Mouse (Mus musculus) CH12.LX (cell line): ENCODE results near the gene Olfr804. TPM values are rescaled to one million over a fixed set of nuclear protein-coding genes. Genes with fewer than 3 reads are reported as not detected.

Experiments
- DNase-seq: peaks from one replicate; pipeline ENCODE4 v3.0.0-alpha.2; 2013; ENCODE audit errors: extremely low read depth
- H3K27ac ChIP-seq: 2 replicates; pipeline ENCODE4 v1.5.1; 2012; ENCODE audit warnings: low read depth, mild to moderate bottlenecking, control low read depth, moderate library complexity; ENCODE audit not compliant: insufficient read depth
- H3K27me3 ChIP-seq: replicated peaks from 2 replicates; pipeline ENCODE3; 2012; ENCODE audit warnings: inconsistent platforms
- H3K36me3 ChIP-seq, 2 experiments: replicated peaks in 1 of 2; 2 replicates each; pipeline versions ENCODE3 to v1.6.1; 2012; ENCODE audit warnings: inconsistent platforms in 1 of 2, low read length in 1 of 2, mild to moderate bottlenecking in 1 of 2, mixed read lengths in 1 of 2, moderate library complexity in 1 of 2; ENCODE audit not compliant: control insufficient read depth in 1 of 2, insufficient read depth in 1 of 2
- H3K4me1 ChIP-seq, 2 experiments: 2 replicates each; pipeline ENCODE4 v1.6.1; 2012; ENCODE audit warnings: inconsistent platforms in 1 of 2, moderate library complexity in 1 of 2; ENCODE audit not compliant: insufficient read depth in 2 of 2, control insufficient read depth in 1 of 2
- H3K4me2 ChIP-seq: 2 replicates; pipeline ENCODE4 v1.6.1; 2012; ENCODE audit warnings: low read depth, mild to moderate bottlenecking, control low read depth; ENCODE audit not compliant: poor library complexity, insufficient read depth, severe bottlenecking
- H3K4me3 ChIP-seq, 3 experiments: fragments of 150-350 bp in 1 of 3; sonication (generic) in 1 of 3; replicated peaks in 1 of 3; 2 replicates each; pipeline versions ENCODE3 to v1.5.1; 2011 to 2012; ENCODE audit warnings: low read depth in 2 of 3, low read length in 2 of 3, mild to moderate bottlenecking in 2 of 3, moderate library complexity in 2 of 3, control low read depth in 1 of 3, improper control_type of control experiment in 1 of 3, inconsistent platforms in 1 of 3, mixed read lengths in 1 of 3; ENCODE audit not compliant: poor library complexity in 1 of 3
- H3K79me2 ChIP-seq: replicated peaks from 2 replicates; pipeline ENCODE4 v1.6.1; 2012; ENCODE audit warnings: mild to moderate bottlenecking, moderate library complexity; ENCODE audit not compliant: control insufficient read depth, poor library complexity, insufficient read depth, severe bottlenecking; ENCODE audit errors: extremely low read depth
- H3K9ac ChIP-seq: 2 replicates; pipeline ENCODE4 v1.6.1; 2012; ENCODE audit warnings: low read depth, mild to moderate bottlenecking, control low read depth, moderate library complexity; ENCODE audit not compliant: insufficient read depth
- H3K9me3 ChIP-seq: replicated peaks from 2 replicates; pipeline ENCODE3; 2012; ENCODE audit warnings: low read length, inconsistent platforms, mixed read lengths
- BHLHE40 ChIP-seq: IDR thresholded peaks from 2 replicates; pipeline ENCODE4 v1.6.1; 2011; ENCODE audit warnings: mild to moderate bottlenecking, low read depth, low read length, improper control_type of control experiment
- CHD1 ChIP-seq: IDR thresholded peaks from 2 replicates; pipeline ENCODE4 v1.6.1; 2012; ENCODE audit warnings: low read depth, low read length, improper control_type of control experiment, inconsistent platforms
- CHD2 ChIP-seq: IDR thresholded peaks from 2 replicates; pipeline ENCODE4 v1.6.1; 2011; ENCODE audit warnings: low read length, improper control_type of control experiment
- CTCF ChIP-seq, 2 experiments: IDR thresholded peaks in 1 of 2; conservative IDR thresholded peaks in 1 of 2; 2 replicates each; pipeline ENCODE4 v1.5.1; 2011 to 2012; ENCODE audit warnings: low read depth in 2 of 2, low read length in 2 of 2, improper control_type of control experiment in 1 of 2, inconsistent platforms in 1 of 2, mild to moderate bottlenecking in 1 of 2, moderate library complexity in 1 of 2
- ELF1 ChIP-seq: IDR thresholded peaks from 2 replicates; pipeline ENCODE4 v1.6.1; 2014; ENCODE audit warnings: low read depth, mild to moderate bottlenecking, inconsistent platforms, low read length, improper control_type of control experiment
- EP300 ChIP-seq: IDR thresholded peaks from 2 replicates; pipeline ENCODE4 v1.6.1; 2011; ENCODE audit warnings: low read length, improper control_type of control experiment
- ETS1 ChIP-seq: conservative IDR thresholded peaks from 2 replicates; pipeline ENCODE4 v1.6.1; 2012; ENCODE audit warnings: low read depth, mild to moderate bottlenecking, inconsistent platforms, low read length, improper control_type of control experiment, moderate library complexity
- GABPA ChIP-seq: IDR thresholded peaks from 2 replicates; pipeline ENCODE4 v1.6.1; 2012; ENCODE audit warnings: low read depth, low read length, improper control_type of control experiment, inconsistent platforms; ENCODE audit not compliant: insufficient replicate concordance
- IRF4 ChIP-seq: IDR thresholded peaks from 2 replicates; pipeline ENCODE4 v1.6.1; 2014; ENCODE audit warnings: low read depth, mild to moderate bottlenecking, inconsistent platforms, low read length, improper control_type of control experiment
- JUND ChIP-seq: conservative IDR thresholded peaks from 2 replicates; pipeline ENCODE4 v1.6.1; 2011; ENCODE audit warnings: low read depth, low read length, improper control_type of control experiment
- MAFK ChIP-seq: IDR thresholded peaks from 2 replicates; pipeline ENCODE4 v1.6.1; 2011; ENCODE audit warnings: low read length, improper control_type of control experiment; ENCODE audit not compliant: insufficient replicate concordance
- MXI1 ChIP-seq: IDR thresholded peaks from 2 replicates; pipeline ENCODE4 v1.6.1; 2011; ENCODE audit warnings: mild to moderate bottlenecking, low read depth, low read length, improper control_type of control experiment
- MYC ChIP-seq: IDR thresholded peaks from 2 replicates; pipeline ENCODE4 v1.6.1; 2011; ENCODE audit warnings: low read depth, mild to moderate bottlenecking, improper control_type of control experiment, low read length
- NRF1 ChIP-seq: IDR thresholded peaks from 2 replicates; pipeline ENCODE4 v1.6.1; 2014; ENCODE audit warnings: low read depth, mild to moderate bottlenecking, inconsistent platforms, low read length, improper control_type of control experiment, moderate library complexity
- POLR2A ChIP-seq: IDR thresholded peaks from 2 replicates; pipeline ENCODE4 v1.6.1; 2011; ENCODE audit warnings: low read depth, mild to moderate bottlenecking, improper control_type of control experiment, low read length
- POLR2AphosphoS2 ChIP-seq: IDR thresholded peaks from 2 replicates; pipeline ENCODE4 v1.6.1; 2011; ENCODE audit warnings: low read depth, low read length, improper control_type of control experiment
- RCOR1 ChIP-seq: conservative IDR thresholded peaks from 2 replicates; pipeline ENCODE4 v1.6.1; 2012; ENCODE audit warnings: low read depth, mild to moderate bottlenecking, inconsistent platforms, low read length, improper control_type of control experiment
- SIN3A ChIP-seq: IDR thresholded peaks from 2 replicates; pipeline ENCODE4 v1.6.1; 2012; ENCODE audit warnings: low read length, improper control_type of control experiment, inconsistent platforms
- SMC3 ChIP-seq: IDR thresholded peaks from 2 replicates; pipeline ENCODE4 v1.6.1; 2011; ENCODE audit warnings: low read depth, low read length, improper control_type of control experiment
- TCF12 ChIP-seq: IDR thresholded peaks from 2 replicates; pipeline ENCODE4 v1.6.1; 2014; ENCODE audit warnings: low read depth, mild to moderate bottlenecking, inconsistent platforms, low read length, improper control_type of control experiment
- USF1 ChIP-seq: IDR thresholded peaks from 2 replicates; pipeline ENCODE4 v1.6.1; 2014; ENCODE audit warnings: low read depth, mild to moderate bottlenecking, inconsistent platforms, low read length, improper control_type of control experiment
- USF2 ChIP-seq: conservative IDR thresholded peaks from 2 replicates; pipeline ENCODE4 v1.6.1; 2011; ENCODE audit warnings: low read depth, low read length, improper control_type of control experiment
- ZKSCAN1 ChIP-seq: IDR thresholded peaks from 2 replicates; pipeline ENCODE4 v1.6.1; 2012; ENCODE audit warnings: low read depth, inconsistent platforms, low read length, improper control_type of control experiment, borderline replicate concordance
- ZMIZ1 ChIP-seq: IDR thresholded peaks from 2 replicates; pipeline ENCODE4 v1.6.1; 2012; ENCODE audit warnings: low read depth, mild to moderate bottlenecking, inconsistent platforms, low read length, improper control_type of control experiment
- ZNF384 ChIP-seq: IDR thresholded peaks from 2 replicates; pipeline ENCODE4 v1.6.1; 2012; ENCODE audit warnings: low read depth, low read length, improper control_type of control experiment, inconsistent platforms
- dilution Hi-C: fragments of 300-500 bp; cut with MboI; formaldehyde crosslinking; loops from 2 replicates; pipeline ENCODE4 v1.14.3; 2020; ENCODE audit warnings: low sequenced_read_pairs; ENCODE audit not compliant: extremely low pct_unique_long_range_greater_than_20kb, extremely low pct_ligation_motif_present
- in situ Hi-C: fragments of 300-500 bp; cut with MboI; formaldehyde crosslinking; loops from 3 replicates; pipeline ENCODE4 v1.14.3; 2019; ENCODE audit warnings: low sequenced_read_pairs, low pct_ligation_motif_present, low pct_unique_long_range_greater_than_20kb, mixed read lengths
- polyA plus RNA-seq: library from polyadenylated mRNA; unstranded; fragments of >175 nt; gene quantifications from 2 replicates; pipeline ENCODE4 v1.2.1, GENCODE M21; 2012; ENCODE audit warnings: low read depth; ENCODE audit not compliant: insufficient read length
- total RNA-seq, 2 experiments: library from RNA; depleted of rRNA; stranded (reverse); fragments of 300-350 nt in 1 of 2; fragments of >200 nt in 1 of 2; gene quantifications; 2 replicates each; pipeline ENCODE4 v1.2.3; 2012 to 2014

The Olfr804 gene
- not detected in 2 replicates for total RNA-seq (2012; rRNA removed)
- total RNA-seq (2014; rRNA removed): not detected in 2 replicates
- not detected in 2 replicates for polyA plus RNA-seq

GRCm38 (mm10) chr10:129702910-129703309 is at the start of gene Olfr804:
Gene Olfr804, plus strand, starts transcription at chr10:129703210.
- in situ Hi-C loops: no loop called here
- no peak for TF ChIP-seq USF1
- TF ChIP-seq POLR2A: no peak
- no peak for TF ChIP-seq JUND
- TF ChIP-seq MAFK: no peak
- TF ChIP-seq ETS1: no peak
- no peak for TF ChIP-seq SIN3A
- TF ChIP-seq BHLHE40: no peak
- TF ChIP-seq ZNF384: no peak
- TF ChIP-seq CHD1: no peak
- no peak for TF ChIP-seq USF2
- TF ChIP-seq CHD2: no peak
- TF ChIP-seq MYC: no peak
- no peak within 1 kb of the TSS for H3K27ac ChIP-seq
- H3K79me2 ChIP-seq: no peaks in the 10 kb centered on the region
- H3K9ac ChIP-seq: no peak within 1 kb of the TSS
- H3K36me3 ChIP-seq: no peaks in the 10 kb centered on the region
- H3K9me3 ChIP-seq: no peaks in the 10 kb centered on the region
- H3K4me2 ChIP-seq: no peak within 1 kb of the TSS
- DNase-seq: no peak
- no peaks in the 10 kb centered on the region for H3K4me1 ChIP-seq
- dilution Hi-C loops: no loop called here
- H3K27me3 ChIP-seq: no peaks in the 10 kb centered on the region
- H3K4me3 ChIP-seq: no peak within 1 kb of the TSS

- in situ Hi-C loops (no loop called here), dilution Hi-C loops (no loop called here)
- no peaks in the 10 kb centered on the region for H3K27me3 ChIP-seq
- H3K27ac ChIP-seq: no peak within 1 kb of the TSS
- no peak within 1 kb of the TSS for H3K4me3 ChIP-seq
- H3K9ac ChIP-seq: no peak within 1 kb of the TSS
- no peaks in the 10 kb centered on the region for H3K9me3 ChIP-seq
- no peaks in the 10 kb centered on the region for H3K4me1 ChIP-seq
- H3K79me2 ChIP-seq: no peaks in the 10 kb centered on the region
- no peaks in the 10 kb centered on the region for H3K36me3 ChIP-seq
- H3K4me2 ChIP-seq: no peak within 1 kb of the TSS
- DNase-seq: no peak
- TF ChIP-seq USF1 (no peak), GABPA (no peak), POLR2AphosphoS2 (no peak), USF2 (no peak), JUND (no peak)
Measured at GRCm38 (mm10) chr10:129657394-129657793, 45.6 kb upstream of the Olfr804 start, which contains the start of gene Olfr800. Gene Olfr800, plus strand, starts transcription at chr10:129657694.

DNA sequence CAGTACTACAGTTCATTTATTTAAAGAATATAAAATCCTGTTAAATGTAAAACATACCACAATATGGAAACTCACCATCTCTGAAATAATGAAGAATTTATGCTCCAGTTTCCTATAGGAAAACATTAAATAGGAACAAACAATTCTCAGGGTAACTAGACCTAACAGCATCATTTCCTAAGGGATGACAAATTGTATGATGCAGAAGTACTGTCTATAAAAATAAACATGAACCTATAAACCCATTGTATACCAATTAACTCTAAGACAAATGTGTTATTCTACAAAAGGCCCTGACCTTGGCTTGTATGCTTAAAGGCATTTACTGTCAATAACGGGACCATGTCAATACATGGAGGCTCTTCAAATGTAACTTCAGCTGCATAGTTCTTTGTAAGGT is 29.2 kb upstream of the Olfr804 start, which contains the start of gene Olfr801:
Olfr801 (minus strand) TSS at position 101 of the 400 bp plus-strand sequence.
- in situ Hi-C loops: no loop called here
- Histone ChIP-seq H3K36me3 (no peaks in the 10 kb centered on the region), H3K4me2 (no peak within 1 kb of the TSS)
- TF ChIP-seq ZNF384: no peak
- no peak for TF ChIP-seq MXI1
- no peak for TF ChIP-seq USF1
- no peak for TF ChIP-seq RCOR1
- TF ChIP-seq TCF12: no peak
- TF ChIP-seq IRF4: no peak
- no peak for TF ChIP-seq EP300
- TF ChIP-seq ZKSCAN1: no peak
- no peak for TF ChIP-seq POLR2A
- TF ChIP-seq ELF1: no peak
- TF ChIP-seq CHD1: no peak
- no peak for TF ChIP-seq SMC3
- TF ChIP-seq ZMIZ1: no peak
- no peak for TF ChIP-seq CTCF (conservative IDR thresholded peaks at IDR 0.05 in 1 of 2, IDR thresholded peaks at IDR 0.05 in 1 of 2; ENCODE audit: low read depth in 2 of 2, low read length in 2 of 2)
- no peak for TF ChIP-seq SIN3A
- TF ChIP-seq NRF1: no peak
- TF ChIP-seq, all 38 proteins: peak for 0
- H3K27me3 ChIP-seq: no peaks in the 10 kb centered on the region
- H3K27ac ChIP-seq: no peak within 1 kb of the TSS
- no peak within 1 kb of the TSS for H3K4me3 ChIP-seq
- dilution Hi-C loops: no loop called here
- no peaks in the 10 kb centered on the region for H3K79me2 ChIP-seq
- no peak for DNase-seq
- H3K9ac ChIP-seq: no peak within 1 kb of the TSS
- no peaks in the 10 kb centered on the region for H3K4me1 ChIP-seq
- H3K9me3 ChIP-seq: no peaks in the 10 kb centered on the region
